Mouse (Mus musculus): ENCODE measurements around the gene Bckdhb.
"Not testable (repeated sequence)": the region's sequence is repeated elsewhere in the genome, so short reads cannot be mapped to it uniquely, and the experiment has no call there.

The Bckdhb gene

DNA sequence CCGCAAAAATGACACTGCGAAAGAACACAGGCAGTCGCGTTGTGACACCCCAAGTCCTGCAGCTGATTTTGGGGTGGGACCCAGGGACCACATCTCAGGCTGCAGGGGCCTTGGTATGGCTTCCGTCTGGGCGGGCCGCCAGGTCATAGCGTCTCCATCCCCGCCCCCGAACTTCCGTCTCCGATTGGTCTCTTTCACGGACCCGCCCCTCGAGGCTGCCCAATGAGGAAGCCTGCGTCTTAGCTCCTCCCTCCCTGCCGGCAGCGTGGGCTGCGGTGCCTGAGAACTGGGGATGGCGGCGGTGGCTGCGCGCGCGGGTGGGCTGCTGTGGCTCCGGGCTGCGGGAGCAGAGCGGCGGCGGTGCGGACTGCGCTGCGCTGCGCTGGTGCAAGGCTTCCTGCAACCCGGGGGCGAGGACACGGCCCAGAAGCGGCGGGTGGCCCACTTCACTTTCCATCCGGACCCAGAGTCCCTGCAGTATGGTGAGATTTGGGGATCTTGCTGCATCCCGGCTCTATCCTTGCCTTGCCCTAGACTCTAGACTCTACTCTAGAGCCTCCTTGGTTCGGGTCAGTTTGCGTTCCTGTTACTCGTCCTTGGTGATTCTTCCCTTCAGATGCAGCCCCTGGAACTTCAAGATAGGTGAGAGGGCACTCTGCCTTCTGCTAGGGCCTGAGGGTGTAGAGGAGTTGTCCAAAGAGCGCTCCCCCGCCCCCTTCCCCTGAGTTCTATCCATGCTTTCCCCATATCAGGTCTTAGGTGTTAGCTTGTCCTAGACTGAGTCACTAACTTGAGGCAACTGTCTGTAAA lies at the start of gene Bckdhb:
Gene Bckdhb (plus strand): TSS at position 268 of the 810 bp plus-strand sequence.
- peak; percentile 93 for DNase-seq (ENCODE audit: low read depth, low spot score)

DNA sequence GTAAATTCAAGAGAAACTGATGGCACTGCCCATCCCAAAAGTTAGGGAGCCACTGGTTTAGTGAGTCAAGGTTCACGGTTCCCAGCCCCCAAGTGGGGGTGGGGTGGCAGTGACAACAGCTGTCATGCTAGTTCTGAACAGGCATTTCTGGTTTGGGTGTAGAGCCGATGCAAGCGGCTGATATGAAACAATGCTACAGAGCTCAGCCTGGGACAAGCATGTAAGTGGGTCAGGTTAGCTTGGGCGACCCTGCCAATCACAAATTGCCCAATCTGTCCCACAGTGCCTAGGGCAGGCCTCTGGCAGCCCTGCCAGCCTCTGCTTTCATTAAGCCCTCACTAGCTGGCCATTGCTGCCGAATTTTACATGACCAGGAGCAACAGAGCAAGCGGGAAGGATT lies 42.8 kb upstream of the Bckdhb start:
- no peak for DNase-seq (ENCODE audit: low read depth, low spot score)

DNA sequence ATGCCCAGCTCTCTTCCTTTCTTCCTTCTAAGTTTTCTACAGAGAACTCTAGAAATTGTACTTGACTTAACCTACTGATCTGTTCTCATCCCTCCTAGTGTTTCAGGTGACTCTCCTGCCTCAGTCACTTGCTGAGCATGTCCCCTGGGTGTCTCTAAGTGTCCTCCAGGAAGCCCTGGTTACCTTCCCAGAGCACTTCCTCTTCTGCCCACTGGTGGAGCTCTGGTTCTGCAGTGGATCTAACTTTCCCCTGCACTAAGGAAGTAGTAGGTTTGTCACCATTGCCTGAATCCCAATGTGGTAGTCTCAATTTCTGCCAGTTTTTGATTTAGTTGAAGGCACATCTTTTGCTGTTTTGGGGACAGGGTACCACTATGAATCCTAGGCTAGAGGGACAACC lies 38.8 kb upstream of the Bckdhb start:
- DNase-seq (ENCODE audit: low read depth, low spot score): no peak

DNA sequence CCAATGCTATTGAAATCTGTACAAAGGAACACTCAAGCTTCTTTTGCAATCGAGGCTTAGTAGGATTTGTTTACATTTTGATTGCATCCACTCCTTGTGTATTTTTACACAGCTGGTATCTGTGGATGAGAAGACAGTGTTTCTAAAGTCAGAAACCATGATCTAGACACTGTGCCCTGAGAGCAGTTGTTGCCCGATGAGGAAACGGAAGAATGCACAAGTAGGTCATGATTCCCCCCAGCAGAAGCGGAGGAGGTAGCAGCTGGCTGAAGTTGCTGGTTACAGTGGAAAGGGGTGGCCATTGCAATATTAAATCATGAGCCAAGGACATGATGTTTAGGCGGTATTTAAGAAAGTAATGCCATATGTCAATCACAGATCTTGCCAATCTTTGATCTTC lies 36.7 kb upstream of the Bckdhb start:
- DNase-seq (ENCODE audit: low read depth, low spot score): no peak

DNA sequence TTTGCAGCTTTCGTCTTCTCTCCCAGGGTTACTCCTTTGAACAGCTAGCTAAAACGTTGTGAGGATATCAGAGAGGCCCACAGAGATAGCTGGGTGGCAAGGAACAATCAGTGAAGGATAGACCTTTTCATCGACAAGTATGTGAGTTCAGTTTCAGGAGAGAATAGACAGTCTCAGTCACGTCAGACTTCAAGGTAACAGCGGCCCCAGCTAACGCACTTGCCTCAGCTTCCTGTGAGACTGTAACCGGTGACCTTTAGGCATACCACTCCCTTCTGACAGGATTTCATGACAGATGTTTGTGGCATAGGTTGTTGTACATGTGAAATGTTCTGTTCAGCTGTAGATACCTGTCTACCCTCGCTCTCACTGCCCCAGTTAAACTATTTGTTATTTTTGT lies 31.9 kb upstream of the Bckdhb start:
- DNase-seq (ENCODE audit: low read depth, low spot score): no peak

DNA sequence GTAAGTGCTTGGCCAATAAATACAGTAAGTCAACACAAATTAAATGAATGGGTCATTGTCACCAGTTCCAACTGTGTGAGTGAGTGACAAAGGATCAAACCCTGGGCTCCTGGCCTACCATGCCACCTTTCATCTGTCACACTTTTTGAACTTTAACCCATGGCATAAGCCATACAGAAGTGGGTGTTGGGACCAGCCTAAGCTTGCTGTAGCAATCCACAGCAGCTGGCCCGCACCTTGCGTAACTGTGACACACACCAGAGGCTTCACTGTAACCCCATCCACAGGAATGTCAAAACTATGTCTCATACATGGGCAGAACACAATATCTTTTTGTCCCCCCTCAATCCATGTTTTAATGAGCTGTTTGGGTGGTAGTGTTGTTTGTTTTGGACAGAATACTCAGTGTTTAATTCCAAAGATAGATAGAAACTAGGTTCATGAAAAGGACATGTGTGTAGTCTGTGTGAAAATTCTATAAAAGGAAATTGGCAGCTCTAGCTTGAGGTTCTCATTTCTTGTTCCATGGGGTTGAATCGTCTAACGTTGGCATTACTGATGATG lies 31.1 kb upstream of the Bckdhb start:
- DNase-seq (ENCODE audit: low read depth, low spot score): no peak

DNA sequence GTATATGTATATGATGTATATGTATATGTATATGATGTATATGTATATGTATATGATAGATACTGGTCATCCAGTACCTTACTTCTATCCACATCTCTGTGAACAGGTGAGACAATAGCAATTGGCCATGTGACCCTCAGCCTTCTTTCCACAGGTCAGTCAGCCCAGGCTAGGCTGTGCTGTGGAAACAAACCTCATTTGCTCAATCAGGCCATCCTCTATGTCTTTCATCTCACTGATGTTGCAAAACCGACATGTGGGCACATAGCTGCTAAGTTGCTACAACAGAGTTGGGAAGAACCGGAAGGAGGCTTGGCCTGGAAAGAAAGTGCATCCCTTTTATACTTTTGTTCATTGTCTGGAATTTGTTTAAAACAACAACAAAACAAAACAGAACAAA lies 22.9 kb upstream of the Bckdhb start:
- DNase-seq (ENCODE audit: low read depth, low spot score): no peak

DNA sequence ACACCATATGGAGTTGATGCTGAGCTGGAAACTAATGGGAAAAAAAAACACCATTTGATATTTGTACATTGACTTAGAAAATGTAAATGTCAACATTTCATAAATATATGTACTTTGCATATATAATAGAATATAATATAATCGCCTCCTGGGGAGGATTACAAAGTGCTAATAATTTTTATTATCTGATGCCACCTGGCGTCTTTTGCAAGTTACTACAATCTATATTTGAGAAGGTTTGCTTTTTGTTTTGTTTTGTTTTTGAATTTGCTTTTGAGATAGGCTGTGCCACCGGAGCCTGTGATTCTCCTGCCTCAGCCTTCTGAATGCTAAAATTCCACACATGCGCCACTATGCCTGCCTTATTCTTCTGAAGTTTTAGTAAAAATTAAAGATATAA lies 19.1 kb upstream of the Bckdhb start:
- DNase-seq (ENCODE audit: low read depth, low spot score): no peak

DNA sequence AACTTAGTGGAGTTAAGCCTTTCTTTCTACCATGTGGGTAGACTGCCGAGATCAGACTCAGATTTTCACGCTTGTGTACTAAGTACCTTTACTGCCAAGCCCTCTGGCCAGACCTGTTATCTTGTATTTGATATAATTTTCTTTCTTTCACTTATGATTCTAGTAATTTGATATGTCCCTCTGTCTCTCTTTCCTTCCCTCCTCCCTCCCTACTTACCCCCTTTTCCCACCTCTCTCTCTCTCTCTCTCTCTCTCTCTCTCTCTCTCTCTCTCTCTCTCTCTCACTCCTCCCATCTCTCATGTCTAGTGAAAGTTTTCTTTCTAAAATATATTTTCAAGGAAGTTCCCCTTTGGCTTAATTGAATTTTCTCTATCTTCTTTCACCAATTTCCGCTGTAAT lies 17.9 kb upstream of the Bckdhb start:
- no peak for DNase-seq (ENCODE audit: low read depth, low spot score)

DNA sequence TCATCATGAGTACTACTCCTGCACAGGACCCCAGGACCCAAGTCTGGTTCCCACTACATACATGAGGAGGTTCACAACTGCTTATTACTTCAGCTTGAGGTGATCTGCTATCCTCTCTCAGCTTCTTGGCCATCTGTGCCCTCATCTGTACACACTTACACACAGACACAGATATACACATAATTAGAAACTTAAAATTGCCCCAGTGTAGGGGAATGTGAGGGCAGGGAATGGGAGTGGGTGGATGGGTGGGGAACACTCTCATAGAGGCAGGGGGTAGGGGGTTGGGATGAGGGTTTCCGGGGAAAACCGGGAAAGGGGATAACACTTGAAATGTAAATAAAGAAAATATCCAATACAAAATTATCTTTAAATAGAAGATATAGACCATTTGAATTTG lies 15.1 kb upstream of the Bckdhb start:
- no peak for DNase-seq (ENCODE audit: low read depth, low spot score)

DNA sequence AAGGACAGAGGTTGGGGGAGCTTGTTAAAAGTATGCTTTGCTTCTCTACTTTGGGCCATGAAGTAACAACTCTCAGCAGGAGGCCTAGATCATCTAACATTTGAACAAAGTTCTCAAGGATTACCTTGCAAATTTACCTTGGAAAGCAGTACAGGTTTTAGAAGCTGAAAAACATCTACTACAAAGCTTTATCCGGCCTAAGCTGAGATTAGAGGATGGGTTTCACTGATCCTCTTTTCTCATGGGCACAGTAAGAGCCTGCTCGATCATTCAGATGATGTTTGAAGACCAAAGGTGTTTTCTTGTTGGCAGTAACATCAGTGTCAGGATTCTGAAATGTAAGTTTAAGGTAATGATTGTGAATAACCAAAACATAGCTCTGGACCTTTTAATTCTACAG lies 14.0 kb upstream of the Bckdhb start:
- no peak for DNase-seq (ENCODE audit: low read depth, low spot score)

DNA sequence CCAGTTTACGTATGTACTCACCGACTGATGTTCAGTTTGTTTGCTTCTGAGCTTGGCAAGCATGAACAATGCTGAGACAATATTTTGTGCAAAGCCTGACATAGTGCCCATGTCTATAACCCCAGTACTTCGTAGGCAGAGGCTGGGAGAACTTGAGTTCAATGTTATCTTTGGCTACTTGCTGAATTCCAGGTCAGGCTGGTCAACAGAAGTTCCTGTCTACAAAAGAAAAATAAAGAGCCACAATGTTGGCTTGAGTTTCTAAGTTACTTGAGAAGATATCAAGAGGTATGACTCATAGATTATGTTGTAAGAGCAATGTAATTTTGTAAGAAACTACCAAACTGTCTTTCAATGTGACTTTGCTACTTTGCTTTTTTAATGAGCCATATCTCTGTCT lies 2.9 kb upstream of the Bckdhb start:
- DNase-seq (ENCODE audit: low read depth, low spot score): no peak

DNA sequence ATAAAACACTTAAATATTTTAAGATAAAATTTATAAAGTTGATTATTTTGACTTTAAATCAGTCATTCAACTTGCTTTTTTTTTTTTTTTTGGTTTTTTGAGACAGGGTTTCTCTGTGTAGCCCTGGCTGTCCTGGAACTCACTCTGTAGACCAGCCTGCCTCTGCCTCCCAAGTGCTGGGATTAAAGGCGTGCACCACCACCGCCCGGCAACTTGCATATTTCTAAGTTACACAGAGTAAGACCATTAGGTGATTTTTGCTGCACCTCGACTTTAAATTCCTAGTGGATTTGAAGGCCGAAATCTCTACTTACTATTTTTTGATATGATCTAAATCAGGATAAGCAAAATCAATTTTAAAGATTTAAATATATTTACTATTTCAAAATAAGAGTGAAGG lies 589 bp upstream of the Bckdhb start:
- DNase-seq (ENCODE audit: low read depth, low spot score): no peak

DNA sequence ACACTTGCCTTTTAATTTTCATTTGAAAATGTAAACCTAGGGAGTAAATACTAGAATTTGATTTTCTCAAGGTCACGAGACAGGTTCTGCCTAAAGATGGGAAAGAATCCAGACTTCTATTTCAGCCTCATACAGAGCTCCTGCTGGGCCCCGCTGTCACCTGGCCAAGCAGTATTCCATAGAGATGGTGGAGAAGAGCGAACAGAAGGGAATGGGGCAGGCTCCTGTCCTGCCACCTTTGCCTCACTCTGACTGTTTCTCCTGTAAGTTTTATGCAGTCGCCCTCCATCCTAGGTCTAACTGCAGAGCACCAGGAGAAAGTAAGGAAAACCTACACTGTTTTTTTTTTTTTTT lies 720 bp downstream of the Bckdhb start:
- no peak for DNase-seq (ENCODE audit: low read depth, low spot score)

DNA sequence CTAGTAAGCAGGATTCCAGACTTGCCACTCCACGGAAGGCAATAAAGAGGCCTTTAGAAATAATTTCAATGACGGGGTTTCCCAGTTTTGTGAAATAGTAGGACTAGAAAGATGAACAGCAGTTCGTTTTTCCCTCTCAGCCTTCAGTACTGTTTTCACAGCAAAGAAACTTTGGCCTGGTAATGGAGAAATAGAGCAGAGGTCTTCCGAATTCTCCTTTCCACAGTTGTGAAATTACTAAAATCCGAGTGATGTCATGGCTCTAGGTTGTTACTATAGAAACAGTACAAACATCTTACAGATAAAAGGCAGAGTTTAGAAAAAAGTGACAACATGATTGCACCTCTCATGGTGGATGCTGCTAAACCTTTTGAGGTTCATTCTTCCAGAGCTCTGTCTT lies 1.4 kb downstream of the Bckdhb start:
- no peak for DNase-seq (ENCODE audit: low read depth, low spot score)

DNA sequence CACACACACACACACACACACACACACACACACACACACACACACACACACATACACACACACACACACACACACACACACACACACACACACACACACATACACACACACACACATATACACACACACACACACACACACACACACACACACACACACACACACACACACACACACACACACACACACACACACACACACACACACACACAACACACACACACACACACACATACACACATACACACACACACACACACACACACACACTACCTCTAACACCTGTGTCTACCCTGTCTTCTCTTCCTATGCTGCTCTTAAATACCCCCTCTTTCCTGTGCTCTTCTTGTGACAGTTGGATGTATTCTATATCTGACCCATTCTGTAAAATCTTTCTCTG lies 14.6 kb downstream of the Bckdhb start:
- not testable (repeated sequence) for DNase-seq (ENCODE audit: low read depth, low spot score)

DNA sequence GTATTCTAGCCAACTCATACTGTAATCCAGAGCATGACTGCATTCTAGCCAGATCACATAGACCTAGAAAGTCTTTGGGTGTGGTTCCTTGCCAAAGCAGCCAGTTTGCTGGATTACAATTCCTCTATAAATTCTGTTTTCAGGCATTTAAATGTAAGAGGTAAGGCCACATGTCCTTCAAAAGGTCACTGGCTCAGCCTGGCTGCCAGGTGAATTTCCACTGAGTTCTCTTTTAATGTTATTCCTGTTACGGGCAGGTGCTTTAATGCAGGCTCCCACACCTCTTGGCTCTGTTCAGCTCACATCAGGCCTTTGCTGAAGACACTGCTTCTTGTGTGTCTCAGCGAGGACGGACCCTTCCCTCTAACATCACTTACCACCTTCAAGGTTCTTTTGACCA lies 15.1 kb downstream of the Bckdhb start:
- DNase-seq (ENCODE audit: low read depth, low spot score): no peak

DNA sequence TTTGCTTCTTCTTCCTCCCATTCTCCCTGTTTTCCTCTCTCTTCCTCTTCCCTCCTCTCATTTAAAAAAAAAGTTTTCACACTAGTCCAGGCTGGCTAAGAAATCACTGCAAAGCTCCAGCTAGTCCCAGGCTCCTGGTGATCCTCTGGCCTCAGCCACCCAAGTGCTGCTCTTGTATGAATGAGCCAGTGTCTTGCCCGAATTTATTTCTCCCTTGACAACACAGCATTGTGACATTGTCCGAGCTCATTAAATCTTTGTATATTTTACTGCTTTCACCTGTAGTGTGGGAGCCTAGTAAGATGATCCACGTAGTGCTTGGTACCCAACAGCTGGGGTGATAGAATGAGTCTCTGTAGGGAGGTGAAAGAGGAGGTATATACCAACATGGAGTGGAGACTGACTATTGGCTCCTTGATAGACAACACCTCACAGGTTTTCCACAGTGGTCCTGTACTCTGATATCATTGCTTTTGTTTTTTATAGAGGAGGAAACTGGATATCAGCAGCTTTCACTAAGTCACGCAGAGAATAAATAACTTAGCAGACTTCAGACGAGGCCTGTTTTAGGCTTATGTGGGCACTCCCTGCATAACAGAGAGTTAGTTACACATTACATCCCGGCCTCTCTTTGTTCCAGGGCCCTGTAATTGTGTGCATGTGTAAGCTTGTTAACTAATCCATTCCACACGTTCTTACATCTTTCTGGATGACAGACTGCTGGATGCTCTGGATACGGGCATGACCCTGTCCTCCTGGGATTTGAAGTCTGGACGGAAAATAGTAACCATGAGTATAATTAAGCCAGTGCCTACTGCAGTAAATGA lies 15.8 kb downstream of the Bckdhb start:
- DNase-seq (ENCODE audit: low read depth, low spot score): no peak

DNA sequence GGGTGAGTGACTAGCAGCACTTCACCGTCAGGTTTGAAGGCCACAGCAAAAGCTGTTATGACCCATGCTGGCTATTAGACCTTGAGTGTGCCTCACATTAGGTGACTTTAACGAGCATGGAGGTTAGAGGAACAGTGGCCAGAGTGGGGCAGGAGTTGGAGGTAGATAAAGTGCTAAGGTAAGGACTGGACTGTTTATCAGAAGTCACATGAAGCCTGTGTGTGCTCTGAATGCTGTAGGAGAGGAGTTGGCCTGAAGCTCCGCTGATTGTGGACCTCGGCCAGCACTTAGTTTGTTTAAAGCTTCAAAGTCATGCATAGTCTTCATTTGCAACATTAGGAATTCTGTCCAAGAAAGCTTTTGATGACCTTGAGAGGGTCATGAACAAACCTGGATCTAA lies 26.4 kb downstream of the Bckdhb start:
- DNase-seq (ENCODE audit: low read depth, low spot score): no peak

DNA sequence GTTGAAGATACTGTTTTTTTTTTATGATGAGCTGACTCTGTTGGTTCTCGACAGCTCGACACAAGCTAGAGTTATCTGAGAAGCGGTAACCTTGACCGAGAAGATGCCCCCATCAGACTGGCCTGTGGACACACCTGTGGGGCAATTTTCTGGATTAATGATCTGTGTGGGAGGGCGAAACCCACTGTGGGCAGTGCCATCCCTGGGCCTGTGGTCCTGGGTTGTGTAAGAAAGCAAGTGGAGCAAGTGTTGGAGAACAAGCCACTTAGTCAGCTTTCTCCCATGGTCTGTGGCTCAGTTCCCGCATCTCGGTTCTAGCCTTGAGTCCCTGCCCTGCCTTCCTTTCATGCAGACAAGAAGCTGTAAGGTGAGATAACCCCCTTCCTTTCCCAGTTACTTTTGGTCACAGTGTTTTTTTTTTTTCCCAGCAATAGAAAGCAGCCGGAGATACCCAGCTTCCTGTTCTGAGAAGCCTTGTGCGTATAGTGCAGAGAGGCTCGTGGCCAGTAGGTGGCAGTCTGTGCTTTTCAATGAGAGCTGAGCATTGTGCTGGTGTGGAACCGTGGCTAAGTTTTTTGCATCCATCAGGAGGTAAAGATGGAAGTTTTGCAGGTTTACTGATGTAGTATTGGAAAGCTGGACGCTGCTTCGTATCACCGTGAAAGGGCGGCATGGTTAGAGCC lies 31.8 kb downstream of the Bckdhb start:
- no peak for DNase-seq (ENCODE audit: low read depth, low spot score)

DNA sequence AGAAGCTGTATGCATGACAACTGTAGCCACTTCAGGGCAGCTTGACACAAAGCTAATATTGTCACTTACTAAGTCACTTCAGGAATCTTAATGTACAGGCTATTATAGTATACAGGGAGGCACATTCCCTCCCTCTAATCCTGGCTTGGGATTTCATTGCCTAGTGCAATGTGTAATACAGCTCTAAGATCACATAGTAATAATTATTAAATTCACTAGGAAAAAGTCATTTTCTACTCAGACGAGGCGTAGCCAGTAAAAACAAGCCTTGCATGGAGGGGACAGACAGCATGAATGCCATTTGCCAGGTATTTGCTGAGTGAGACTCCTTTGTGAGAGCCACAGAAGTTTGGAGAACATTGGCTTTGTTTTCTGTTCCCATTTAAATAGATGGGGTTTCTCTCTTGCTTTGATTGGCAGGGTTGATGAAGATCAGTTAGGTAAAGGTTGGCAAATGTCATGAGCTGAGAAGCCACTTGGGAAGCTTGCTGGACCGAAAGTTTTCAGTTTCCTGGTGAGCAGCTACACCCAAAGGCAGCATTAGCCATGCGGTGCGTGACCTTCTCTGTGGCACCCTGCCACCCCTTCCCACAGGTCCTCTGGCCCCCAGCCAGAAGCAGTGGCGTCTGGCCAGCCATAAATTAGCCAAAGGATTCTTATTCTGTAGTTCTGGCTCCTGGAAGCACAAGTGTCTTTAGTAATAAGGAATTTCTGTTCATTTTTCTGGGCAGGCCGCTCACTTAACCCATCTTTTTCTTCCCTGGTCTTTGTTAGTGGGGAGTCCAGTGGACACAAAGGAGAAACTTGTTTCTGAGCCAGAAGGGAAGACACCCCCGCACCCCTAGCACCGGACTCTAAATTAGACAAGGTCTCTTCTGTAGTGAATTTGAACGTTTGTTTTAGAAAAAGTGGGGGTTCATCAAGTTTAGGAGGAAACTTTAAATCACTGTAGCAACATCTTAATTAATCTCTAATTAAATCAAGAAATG lies 37.4 kb downstream of the Bckdhb start:
- DNase-seq (ENCODE audit: low read depth, low spot score): no peak
